Mouse (Mus musculus): Measurements from ENCODE around the gene Bloc1s3. TPM values are rescaled to one million over a fixed set of nuclear protein-coding genes. Genes with fewer than 3 reads are reported as not detected.

Gene Bloc1s3
- total and polyA plus RNA-seq, 3 experiments: 6.1 to 7.5 TPM; not detected in 1

- TF ChIP-seq TCF12 (IDR thresholded peaks at IDR 0.05; ENCODE audit: low read depth, low read length) (no peak), POLR2AphosphoS2 (IDR thresholded peaks at IDR 0.05; ENCODE audit: low read length) (no peak), USF2 (IDR thresholded peaks at IDR 0.05; ENCODE audit: borderline replicate concordance in 1 of 2, insufficient read depth in 1 of 2, low read depth in 1 of 2, low read length in 2 of 2) (no peak), MXI1 (IDR thresholded peaks at IDR 0.05; ENCODE audit: low read depth, low read length) (no peak)
These were observed 4.6 kb downstream of the Bloc1s3 start (continued) for GRCm38 (mm10) chr7:19503481-19504068.

- Histone ChIP-seq H3K27me3 (ENCODE audit: control insufficient read depth in 1 of 2, insufficient read depth in 2 of 2, low read length in 2 of 2) (no peaks in the 10 kb centered on the region), H3K27ac (ENCODE audit: control insufficient read depth, low read depth, low read length) (no peak overlapping the region), H3K79me2 (ENCODE audit: control insufficient read depth, insufficient read depth, low read length, poor library complexity) (no peaks in the 10 kb centered on the region; the same call in 1 of the 2 replicates), H3K4me1 (ENCODE audit: control insufficient read depth in 1 of 2, insufficient read depth in 2 of 2, low read length in 2 of 2) (peaks cover 0 to 2% of the 10 kb centered on the region in 2 experiments; a peak in 1 of 4 replicates), H3K9ac (ENCODE audit: control insufficient read depth, low read depth, low read length, poor library complexity, severe bottlenecking) (no peak overlapping the region), H3K4me3 (ENCODE audit: control insufficient read depth in 1 of 2, insufficient read depth in 1 of 2, low read depth in 2 of 2, low read length in 2 of 2) (no peak overlapping the region), H3K36me3 (ENCODE audit: control insufficient read depth in 1 of 2, insufficient read depth in 2 of 2, low read length in 2 of 2) (peaks cover 0 to 2% of the 10 kb centered on the region in 2 experiments; a peak in 2 of 4 replicates), H3K9me3 (replicated peaks; ENCODE audit: insufficient read depth, low read length) (no peaks in the 10 kb centered on the region)
- TF ChIP-seq MYC (IDR thresholded peaks at IDR 0.05; ENCODE audit: low read depth, low read length) (no peak), NRF1 (IDR thresholded peaks at IDR 0.05; ENCODE audit: insufficient read depth, low read depth, low read length, poor library complexity, severe bottlenecking) (no peak), GATA1 (IDR thresholded peaks at IDR 0.05; ENCODE audit: low read depth, low read length) (no peak)
- no peak for DNase-seq (ENCODE audit: low read depth, low spot score)
These were observed 6.5 kb downstream of the Bloc1s3 start for GRCm38 (mm10) chr7:19501658-19502057.

GRCm38 (mm10) chr7:19500420-19501363 is 7.5 kb downstream of the Bloc1s3 start:
- Histone ChIP-seq H3K27ac (ENCODE audit: control insufficient read depth, low read depth, low read length) (no peak overlapping the region), H3K4me3 (ENCODE audit: control insufficient read depth in 1 of 2, insufficient read depth in 1 of 2, low read depth in 2 of 2, low read length in 2 of 2) (no peak overlapping the region), H3K27me3 (ENCODE audit: control insufficient read depth in 1 of 2, insufficient read depth in 2 of 2, low read length in 2 of 2) (no peaks in the 10 kb centered on the region), H3K79me2 (ENCODE audit: control insufficient read depth, insufficient read depth, low read length, poor library complexity) (no peaks in the 10 kb centered on the region), H3K36me3 (ENCODE audit: control insufficient read depth in 1 of 2, insufficient read depth in 2 of 2, low read length in 2 of 2) (peaks cover 0 to 2% of the 10 kb centered on the region in 2 experiments; a peak in 2 of 4 replicates), H3K9me3 (replicated peaks; ENCODE audit: insufficient read depth, low read length) (no peaks in the 10 kb centered on the region), H3K4me1 (ENCODE audit: control insufficient read depth in 1 of 2, insufficient read depth in 2 of 2, low read length in 2 of 2) (peaks cover 0 to 4% of the 10 kb centered on the region in 2 experiments; a peak in 2 of 4 replicates), H3K9ac (ENCODE audit: control insufficient read depth, low read depth, low read length, poor library complexity, severe bottlenecking) (no peak overlapping the region)
- DNase-seq (ENCODE audit: low read depth, low spot score): no peak
- TF ChIP-seq EP300 (IDR thresholded peaks at IDR 0.05; ENCODE audit: low read depth in 1 of 2, low read length in 2 of 2): no peak
- TF ChIP-seq ZC3H11A (IDR thresholded peaks at IDR 0.05; ENCODE audit: low read depth, low read length): no peak
- no peak for TF ChIP-seq MYB (IDR thresholded peaks at IDR 0.05; ENCODE audit: low read depth, low read length)
- no peak for TF ChIP-seq SMC3 (IDR thresholded peaks at IDR 0.05; ENCODE audit: low read depth, low read length)
- TF ChIP-seq MAX (IDR thresholded peaks at IDR 0.05; ENCODE audit: low read length): no peak
- no peak for TF ChIP-seq NELFE (IDR thresholded peaks at IDR 0.05; ENCODE audit: low read depth, low read length)
- no peak for TF ChIP-seq CHD2 (IDR thresholded peaks at IDR 0.05; ENCODE audit: low read length)
- no peak for TF ChIP-seq TBP (IDR thresholded peaks at IDR 0.05; ENCODE audit: low read depth, low read length)
- no peak for TF ChIP-seq MEF2A (IDR thresholded peaks at IDR 0.05; ENCODE audit: extremely low read depth, insufficient replicate concordance, low read depth, low read length, poor library complexity, severe bottlenecking)
